Comparison of ENCODE assay signal across 8 mouse cellular contexts in the genomic region with DNA sequence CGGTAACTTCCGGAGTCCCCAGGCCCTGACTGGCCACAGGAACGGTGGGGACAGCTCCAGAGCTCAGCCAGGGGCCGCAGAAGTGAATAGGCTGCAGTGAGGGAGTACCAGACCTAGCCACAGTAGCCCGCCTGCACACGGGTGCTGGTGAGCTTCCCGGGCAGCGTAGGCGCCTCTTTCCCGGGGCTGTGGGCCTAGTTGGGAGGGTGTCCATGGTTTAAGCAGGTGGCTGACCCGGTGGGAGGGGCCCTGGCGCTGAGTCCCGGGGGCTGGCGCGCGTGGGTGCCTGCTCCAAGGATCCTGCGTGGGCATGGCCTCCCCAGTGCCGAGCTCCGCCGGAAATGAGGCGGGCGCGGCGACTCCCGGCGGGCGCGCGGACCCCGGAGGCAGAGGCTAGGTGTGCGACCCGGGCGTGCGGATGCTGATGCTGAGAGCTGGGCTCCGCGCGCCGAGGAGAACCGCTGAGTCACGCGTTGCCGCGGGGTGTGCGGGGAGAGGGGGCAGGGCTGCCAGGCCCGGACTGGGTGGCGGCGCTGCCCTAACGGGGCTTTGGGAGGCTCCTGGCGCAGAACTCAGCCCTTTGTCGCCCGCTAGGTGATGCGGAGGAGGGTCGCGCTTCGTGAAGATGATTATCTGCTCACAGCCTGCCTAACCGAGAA. TPM values are rescaled to one million over a fixed set of nuclear protein-coding genes. Genes with fewer than 3 reads are reported as not detected.
DNase-seq lines count a peak whose midpoint lies in the region; ATAC-seq lines count a peak whose summit lies in the region.

No protein-coding gene starts in this region.

- intact Hi-C loops in left cerebral cortex, postnatal 36 days (cut with DNase I): loop anchor here (2.0 to 5.0 kb wide), 4 partner anchors 23 to 73 kb away; no protein-coding TSS in a partner anchor

- peak; percentile 69 for DNase-seq in layer of hippocampus, adult 11-12 months (ENCODE audit: low spot score)
- DNase-seq in layer of hippocampus, adult 9-10 months (ENCODE audit: low spot score): no peak
- DNase-seq in cerebellum, adult 11-12 months: peak; percentile 86
- peak; percentile 51 to 61 for DNase-seq in frontal cortex, postnatal 14 days (ENCODE audit: low spot score in 2 of 2)
- DNase-seq in left cerebral cortex, postnatal 36 days (ENCODE audit: low spot score in 2 of 2): peak; percentile 74 to 84
- DNase-seq in right cerebral cortex, adult 2 months (ENCODE audit: low spot score in 2 of 2): peak; percentile 75 to 80
- DNase-seq in kidney, postnatal 36 days: no peak

- no peak for ATAC-seq in activated CD4-positive, CD25-positive, alpha-beta regulatory T cell, adult 4 months

RNA-seq across cellular contexts. Expression of gene Ppp2r2c, which starts 1.4 kb away (rescaled TPM):
- 100 to 1,000 TPM; 464 to 526 TPM for total RNA-seq in left cerebral cortex, postnatal 36 days (2021)
- polyA plus RNA-seq in activated CD4-positive, CD25-positive, alpha-beta regulatory T cell, adult 4 months (2017; shearing (Covaris generic)): not detected

RNA-seq across cellular contexts. Expression of gene Man2b2, which starts 39.3 kb away (rescaled TPM):
- total RNA-seq in left cerebral cortex, postnatal 36 days (2021): 10 to 100 TPM; 29.6 to 30.6 TPM
- polyA plus RNA-seq in activated CD4-positive, CD25-positive, alpha-beta regulatory T cell, adult 4 months (2017; shearing (Covaris generic)): 10 to 100 TPM; 18.0 to 28.5 TPM

Comparison
In these comparisons a context has a peak if more than half of its experiments do, and no peak if none do; other contexts are left out.
1. DNase-seq: peak in layer of hippocampus, adult 11-12 months (single experiment), cerebellum, adult 11-12 months (single experiment), frontal cortex, postnatal 14 days (2 of 2), left cerebral cortex, postnatal 36 days (2 of 2) and right cerebral cortex, adult 2 months (2 of 2); none in layer of hippocampus, adult 9-10 months (single experiment) and kidney, postnatal 36 days (0 of 2).